Mouse (Mus musculus) embryo, embryonic 9.5 days (tissue): ENCODE data around the gene Pcyt2.
A peak's percentile ranks its signal among the peaks of the same experiment; 100 is the strongest.

Experiments used
- DNase-seq: peaks from one replicate; pipeline ENCODE4 v3.0.0-alpha.2; 2017; ENCODE audit errors: extremely low spot score

Pcyt2 gene

DNA sequence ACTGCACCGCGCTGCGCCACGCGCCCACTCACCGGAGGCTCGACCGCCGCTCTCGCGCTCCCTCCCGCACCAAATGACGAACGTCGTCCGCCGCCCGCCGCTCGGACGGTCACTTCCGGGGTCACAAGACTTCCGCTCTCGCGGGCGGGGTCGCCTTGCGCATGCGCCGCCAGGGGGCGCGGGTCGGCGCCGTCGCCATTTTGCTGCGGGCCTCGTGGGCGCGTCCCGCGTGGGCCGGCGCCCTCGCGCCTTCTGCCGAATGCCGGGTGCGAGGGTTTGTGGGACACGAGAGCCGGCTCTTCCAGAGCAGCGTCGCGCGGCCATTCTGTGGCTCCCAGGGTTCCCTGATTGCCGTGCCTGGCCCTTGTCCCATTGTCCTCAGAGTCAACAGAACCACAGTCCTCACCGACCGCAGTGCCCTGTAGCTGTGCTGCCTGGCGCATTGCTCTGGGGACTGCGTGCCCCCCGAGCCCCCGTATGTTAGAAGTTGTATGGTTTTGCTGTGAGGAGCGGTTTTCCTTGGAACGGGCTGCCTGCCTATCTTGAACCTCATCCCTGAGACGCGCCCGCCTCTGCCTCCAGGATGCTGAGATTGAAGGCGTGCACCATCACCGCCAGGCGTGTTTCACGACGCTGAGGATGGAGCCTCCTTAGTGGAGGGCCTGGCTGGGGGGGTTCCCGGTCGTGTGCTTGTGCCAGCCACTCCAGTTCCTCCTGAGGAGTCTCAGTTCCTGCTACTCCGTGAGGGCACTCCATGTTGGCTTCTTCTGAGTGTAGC lies 36.1 kb downstream of the Pcyt2 start, which contains the start of gene Arhgdia:
Gene Arhgdia (minus strand): TSS at position 135 of the 778 bp plus-strand sequence.
- peak; percentile 90 for DNase-seq

GRCm38 (mm10) chr11:120580871-120581331 lies 36.8 kb downstream of the Pcyt2 start:
- DNase-seq, result peak; percentile 44

GRCm38 (mm10) chr11:120580190-120580589 lies 37.5 kb downstream of the Pcyt2 start:
- no peak for DNase-seq

DNA sequence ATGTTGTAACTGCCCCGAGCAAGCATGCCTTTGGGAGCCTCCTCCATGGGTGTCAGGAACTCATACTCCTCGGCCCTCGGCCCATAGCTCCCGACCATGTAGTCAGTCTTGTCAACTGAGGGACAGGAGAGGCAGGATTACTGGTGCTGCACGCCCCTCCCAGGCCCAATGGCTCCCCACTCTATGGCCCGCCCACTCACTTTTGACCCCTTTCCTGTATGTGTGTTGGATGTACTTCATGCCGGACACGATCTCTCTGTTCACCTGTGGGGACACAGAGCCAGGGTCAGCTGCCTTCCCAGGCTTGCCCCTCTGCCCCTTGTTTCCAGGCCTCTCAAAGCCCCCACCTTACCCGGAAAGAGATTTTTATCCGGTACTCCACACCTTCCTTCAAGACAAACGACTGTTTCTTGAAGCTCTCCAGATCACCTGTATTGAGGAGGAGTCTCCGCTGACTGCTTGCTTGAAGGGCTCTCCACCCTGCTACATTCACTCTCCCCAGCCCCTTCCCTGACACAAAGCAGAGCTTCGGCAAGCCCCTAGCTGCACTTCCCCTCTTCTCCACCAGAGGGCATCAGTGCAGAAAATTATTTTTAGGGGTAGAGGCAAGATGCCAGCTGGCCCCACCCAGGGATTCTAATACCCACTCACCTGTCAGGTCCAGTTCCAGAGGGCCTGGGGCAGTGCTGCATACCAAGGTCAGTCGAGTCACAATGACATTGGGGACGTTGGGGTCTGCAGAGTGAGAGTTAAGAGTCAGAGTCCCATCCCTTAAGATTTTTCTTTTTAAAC lies 38.2 kb downstream of the Pcyt2 start:
- peak; percentile 87 for DNase-seq

GRCm38 (mm10) chr11:120578694-120579243 lies 39.0 kb downstream of the Pcyt2 start:
- DNase-seq, result no peak

DNA sequence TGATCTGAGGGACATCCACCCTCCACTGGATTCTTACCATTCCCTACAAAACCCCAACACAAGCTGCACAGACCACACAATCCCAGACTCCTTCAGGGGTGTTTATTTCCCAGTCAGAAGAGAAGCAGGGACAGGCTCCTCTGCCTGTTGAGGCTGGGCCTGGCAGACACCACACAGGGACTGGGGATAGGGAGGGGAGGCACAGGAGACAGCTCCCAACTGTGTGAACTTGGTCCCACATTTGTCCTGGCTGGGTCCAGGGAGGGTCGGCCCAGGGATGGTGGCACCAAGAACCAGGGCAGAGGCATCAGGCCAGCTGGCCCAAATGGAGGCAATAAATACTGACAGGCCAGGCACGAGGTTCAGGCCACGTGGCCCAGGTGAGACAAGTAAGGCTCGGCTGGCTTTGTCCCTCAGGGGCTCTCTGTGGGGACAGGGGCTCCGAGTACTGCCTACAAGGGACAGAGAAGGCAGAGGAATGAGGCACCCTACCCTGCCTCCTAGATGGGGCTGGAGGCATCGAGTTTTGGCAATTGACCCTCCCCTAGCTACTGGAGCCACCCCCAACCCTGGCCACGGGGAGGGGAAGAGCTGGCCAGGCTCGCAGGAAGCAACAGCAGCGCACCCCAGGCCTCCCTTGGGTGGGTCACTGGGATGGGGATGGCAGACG lies 39.6 kb downstream of the Pcyt2 start:
- no peak for DNase-seq

DNA sequence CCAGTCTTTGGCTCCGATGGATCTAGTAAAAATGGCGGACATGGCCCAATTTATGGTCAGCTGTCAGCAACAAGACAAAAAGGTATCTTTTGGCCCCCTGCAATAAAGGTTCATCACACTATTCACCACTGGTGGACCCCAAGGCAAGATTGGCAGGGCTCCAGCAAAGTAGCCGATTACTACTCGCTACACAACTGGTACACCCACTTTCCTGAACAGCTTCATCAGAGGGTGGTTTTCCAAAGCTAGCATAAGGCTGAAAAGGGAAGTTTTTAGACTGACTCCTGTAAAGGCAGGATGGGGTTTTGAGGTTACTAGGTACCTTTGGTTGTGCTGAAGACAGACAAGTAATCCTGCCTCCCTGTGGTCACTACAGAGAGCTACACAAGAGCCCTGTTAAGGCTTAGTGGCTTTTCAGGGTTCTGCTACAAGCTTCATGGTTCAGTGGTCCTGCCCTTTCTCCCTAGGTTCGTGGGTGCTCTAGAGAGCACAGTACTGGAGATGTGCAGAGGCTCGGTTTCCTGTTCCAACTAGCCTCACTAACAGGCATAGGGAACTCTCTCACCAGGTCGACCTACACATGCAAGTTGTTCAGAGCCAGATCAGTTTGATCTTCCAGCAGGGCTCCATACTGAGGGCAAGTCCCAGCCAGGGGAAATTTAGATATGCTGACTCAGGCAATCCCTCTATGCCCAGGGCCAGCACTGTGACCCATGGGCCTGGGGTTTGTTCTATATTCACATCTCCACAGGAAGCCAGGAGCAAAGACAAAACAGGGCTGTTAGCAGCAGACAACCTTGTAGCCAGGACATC lies 40.3 kb downstream of the Pcyt2 start:
- no peak for DNase-seq

- no peak for DNase-seq
Observed at GRCm38 (mm10) chr11:120576365-120576981, 41.3 kb downstream of the Pcyt2 start.

GRCm38 (mm10) chr11:120575940-120576339 lies 41.8 kb downstream of the Pcyt2 start:
- DNase-seq, result no peak

DNA sequence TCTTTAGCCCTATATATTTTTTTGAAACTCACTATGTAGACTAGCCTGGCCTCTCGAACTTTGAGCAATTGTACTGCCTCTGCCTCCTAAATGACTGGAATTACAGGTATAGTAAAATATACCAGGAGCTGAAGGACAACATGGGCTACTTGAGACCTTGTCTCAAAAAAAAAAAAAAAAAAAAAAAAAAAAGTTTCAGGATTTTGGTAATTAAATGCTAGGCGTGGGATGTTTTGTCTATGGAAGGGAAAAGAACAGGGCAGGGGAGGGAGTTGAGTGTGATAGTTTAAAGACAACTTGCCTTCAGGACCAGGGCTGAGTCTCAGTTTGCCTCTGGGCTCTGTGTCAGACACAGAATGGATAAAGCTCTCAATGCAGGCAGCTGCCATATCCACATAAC lies 42.7 kb downstream of the Pcyt2 start:
- no peak for DNase-seq

DNA sequence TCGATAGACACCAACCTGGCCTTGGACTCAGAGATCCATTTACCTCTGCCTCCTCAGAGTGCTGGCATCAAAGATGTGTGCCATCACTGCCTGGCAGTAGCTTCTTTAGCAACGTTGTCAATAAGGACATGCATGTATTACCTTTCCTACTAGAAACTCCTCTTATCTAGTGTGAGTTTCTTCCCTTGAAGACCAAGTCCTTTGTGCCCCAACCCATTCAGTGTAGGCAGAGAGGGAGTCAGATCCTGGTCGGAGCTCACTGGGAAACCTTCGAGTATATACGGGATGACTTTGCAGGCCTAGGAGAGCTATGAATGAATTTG lies 43.5 kb downstream of the Pcyt2 start:
- no peak for DNase-seq

- DNase-seq, result peak; percentile 32
Observed at GRCm38 (mm10) chr11:120573585-120574277, 44.0 kb downstream of the Pcyt2 start.

DNA sequence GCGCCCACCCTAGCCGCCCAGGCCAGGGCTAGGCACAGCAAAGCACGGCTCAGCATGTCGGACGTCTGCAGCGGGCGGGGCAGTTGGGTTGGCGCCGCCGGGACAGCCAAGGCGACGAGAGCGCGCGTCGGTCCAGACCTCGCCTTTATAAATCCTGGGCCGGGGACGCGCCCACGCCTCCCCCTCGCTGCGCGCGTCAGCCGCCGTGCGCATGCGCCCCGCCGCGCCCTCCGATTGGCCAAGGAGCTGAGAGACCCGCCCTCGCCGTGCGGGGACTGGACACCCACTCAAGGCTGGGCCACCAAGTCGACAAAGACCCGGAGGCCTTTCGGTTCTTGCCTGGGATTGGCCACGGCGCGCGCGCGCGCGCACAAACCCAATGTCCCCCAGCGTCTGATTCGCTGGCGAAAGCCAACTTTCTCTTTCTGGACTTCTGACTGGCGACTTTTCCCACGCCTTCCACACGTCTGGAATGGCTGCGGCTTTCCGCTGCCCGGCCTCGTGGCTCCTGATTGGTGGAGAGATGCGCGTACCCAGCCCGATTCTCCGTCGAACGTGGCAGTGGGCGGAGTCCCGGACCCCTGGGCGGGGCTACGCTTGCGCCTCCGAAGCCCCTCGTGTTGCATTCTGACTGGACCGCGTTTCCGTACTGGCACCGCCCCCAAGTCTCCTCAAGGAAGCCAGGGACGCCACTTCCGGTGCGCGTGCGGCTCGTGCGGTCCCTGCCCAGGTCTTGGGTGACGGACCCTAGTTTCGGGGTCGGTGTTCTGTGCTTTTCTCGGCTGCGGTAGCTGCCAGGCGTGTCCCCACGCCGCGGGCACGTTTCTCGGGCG lies 44.8 kb downstream of the Pcyt2 start, which contains the start of gene P4hb:
Gene P4hb (minus strand): TSS at position 502 of the 833 bp plus-strand sequence.
- peak; percentile 99 for DNase-seq

DNA sequence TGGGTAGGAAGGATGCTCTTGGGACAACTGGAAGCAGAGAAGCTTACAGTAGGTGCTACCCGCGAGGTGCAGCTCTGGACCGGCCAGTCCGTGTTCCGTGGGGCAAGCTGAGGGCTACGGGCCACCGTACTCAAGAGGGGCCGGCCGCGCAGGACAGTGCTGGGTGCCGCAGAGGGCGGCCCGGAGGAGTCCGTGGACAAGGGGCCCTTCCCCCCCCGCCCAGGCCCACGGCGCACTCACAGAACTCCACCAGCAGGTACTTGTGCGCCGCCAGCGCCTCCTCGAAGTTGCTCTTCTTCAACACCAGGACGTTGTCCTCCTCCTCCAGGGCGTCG lies 45.4 kb downstream of the Pcyt2 start:
- no peak for DNase-seq

- no peak for DNase-seq
Observed at GRCm38 (mm10) chr11:120571754-120572416, 45.9 kb downstream of the Pcyt2 start.

DNA sequence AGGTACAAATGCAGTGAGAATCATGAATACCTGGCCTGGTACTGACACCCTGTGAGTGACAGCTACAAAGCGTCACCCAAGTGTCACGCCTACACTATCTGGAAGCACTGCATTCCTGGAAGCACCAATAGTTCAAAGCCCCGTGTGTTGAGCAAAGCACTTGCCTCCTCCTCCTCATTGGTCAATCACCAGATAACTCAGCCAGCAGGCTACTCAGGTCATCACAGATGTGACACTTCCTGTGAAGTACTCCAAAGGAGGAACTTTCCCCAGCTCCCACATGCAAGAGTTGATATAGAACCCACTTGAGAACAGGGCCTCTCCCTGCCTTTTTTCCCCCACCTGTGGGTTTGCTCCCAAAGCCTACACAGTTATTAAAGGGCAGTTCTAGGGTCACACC lies 46.6 kb downstream of the Pcyt2 start:
- DNase-seq, result no peak

- DNase-seq, result no peak
Observed at GRCm38 (mm10) chr11:120568324-120568723, 49.4 kb downstream of the Pcyt2 start.

DNA sequence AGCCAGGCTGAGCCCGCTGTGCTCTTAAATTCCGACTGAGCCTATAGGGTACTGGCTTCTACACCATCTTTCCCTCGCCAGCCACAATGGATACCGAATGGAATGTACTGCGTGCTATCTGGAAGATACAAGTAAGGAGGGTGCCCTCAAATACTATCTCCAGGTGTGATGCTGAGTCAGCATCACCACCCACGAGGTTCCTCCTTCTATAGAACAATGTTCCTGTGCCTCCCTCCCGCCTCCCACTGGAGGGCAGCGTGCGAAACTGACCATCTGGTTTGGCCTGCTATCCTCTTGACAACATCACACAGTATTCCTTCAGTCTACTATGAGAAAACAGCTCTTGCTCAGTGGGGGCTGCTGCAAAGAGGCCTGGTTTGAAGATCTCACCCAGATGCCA lies 52.6 kb downstream of the Pcyt2 start:
- no peak for DNase-seq

GRCm38 (mm10) chr11:120562949-120563348 lies 54.8 kb downstream of the Pcyt2 start:
- DNase-seq, result no peak
